Mouse (Mus musculus) neural tube, embryonic 11.5 days (tissue): ENCODE results near the gene Bin2. TPM values are rescaled to one million over a fixed set of nuclear protein-coding genes. Genes with fewer than 3 reads are reported as not detected.

Experiments
- ATAC-seq: fragments of 200-750 bp; cut with Nextera tagmentation; 2 replicates; pipeline ENCODE4 v1.8.0; 2017; ENCODE audit warnings: moderate number of reproducible peaks, mild to moderate bottlenecking, moderate TSS enrichment, moderate library complexity; ENCODE audit not compliant: insufficient read depth, low FRiP score, low TSS enrichment
- DNase-seq: peaks from one replicate; pipeline ENCODE4 v3.0.0-alpha.2; 2015; ENCODE audit warnings: low spot score
- H3K27ac ChIP-seq: fragments of 300-500 bp; sonication (generic); 2 replicates; pipeline ENCODE4 v1.5.1; 2014; ENCODE audit warnings: low read depth, mild to moderate bottlenecking, low read length
- H3K27me3 ChIP-seq: fragments of 300-500 bp; sonication (generic); 2 replicates; pipeline ENCODE4 v1.6.1; 2014; ENCODE audit warnings: mild to moderate bottlenecking, low read length, mixed read lengths; ENCODE audit not compliant: control insufficient read depth, insufficient read depth
- H3K36me3 ChIP-seq: fragments of 300-500 bp; sonication (generic); 2 replicates; pipeline ENCODE4 v1.6.1; 2014; ENCODE audit warnings: mild to moderate bottlenecking, low read length, moderate library complexity, mixed read lengths; ENCODE audit not compliant: control insufficient read depth, insufficient read depth
- H3K4me1 ChIP-seq: fragments of 300-500 bp; sonication (generic); 2 replicates; pipeline ENCODE4 v1.6.1; 2014; ENCODE audit warnings: low read length, mixed read lengths; ENCODE audit not compliant: control insufficient read depth, insufficient read depth
- H3K4me2 ChIP-seq: fragments of 300-500 bp; sonication (generic); 2 replicates; pipeline ENCODE4 v1.6.1; 2014; ENCODE audit warnings: low read depth, mild to moderate bottlenecking, moderate library complexity
- H3K4me3 ChIP-seq: fragments of 300-500 bp; sonication (generic); 2 replicates; pipeline ENCODE4 v1.5.1; 2014; ENCODE audit warnings: low read depth, low read length
- H3K9ac ChIP-seq: fragments of 300-500 bp; sonication (generic); 2 replicates; pipeline ENCODE4 v1.6.1; 2014; ENCODE audit warnings: mild to moderate bottlenecking, low read length
- H3K9me3 ChIP-seq: fragments of 300-500 bp; sonication (generic); 2 replicates; pipeline ENCODE4 v1.6.1; 2016; ENCODE audit warnings: low read length; ENCODE audit not compliant: control insufficient read depth
- WGBS: fragments of 180-500 bp; shearing (Covaris S2); extraction: QIAGEN DNeasy Blood & Tissue Kit; methylation state at CpG from one replicate; pipeline ENCODE4 v1.1.7; 2014; 5-methylcytosine and 5-hydroxymethylcytosine counted together
- microRNA-seq: library from miRNA; unstranded; fragments of <30 nt; microRNA quantifications from one replicate; pipeline ENCODE4, GENCODE M21; 2016
- polyA plus RNA-seq: library from polyadenylated mRNA; unstranded; fragments of >200 nt; fragmentation: Nextera tagmentation; extraction: Ambion mirVana; gene quantifications from 2 replicates; pipeline ENCODE4 v1.2.1, GENCODE M21; 2014

Bin2 gene
- polyA plus RNA-seq, 1 experiment from 2014 or later = 3.6 TPM

DNA sequence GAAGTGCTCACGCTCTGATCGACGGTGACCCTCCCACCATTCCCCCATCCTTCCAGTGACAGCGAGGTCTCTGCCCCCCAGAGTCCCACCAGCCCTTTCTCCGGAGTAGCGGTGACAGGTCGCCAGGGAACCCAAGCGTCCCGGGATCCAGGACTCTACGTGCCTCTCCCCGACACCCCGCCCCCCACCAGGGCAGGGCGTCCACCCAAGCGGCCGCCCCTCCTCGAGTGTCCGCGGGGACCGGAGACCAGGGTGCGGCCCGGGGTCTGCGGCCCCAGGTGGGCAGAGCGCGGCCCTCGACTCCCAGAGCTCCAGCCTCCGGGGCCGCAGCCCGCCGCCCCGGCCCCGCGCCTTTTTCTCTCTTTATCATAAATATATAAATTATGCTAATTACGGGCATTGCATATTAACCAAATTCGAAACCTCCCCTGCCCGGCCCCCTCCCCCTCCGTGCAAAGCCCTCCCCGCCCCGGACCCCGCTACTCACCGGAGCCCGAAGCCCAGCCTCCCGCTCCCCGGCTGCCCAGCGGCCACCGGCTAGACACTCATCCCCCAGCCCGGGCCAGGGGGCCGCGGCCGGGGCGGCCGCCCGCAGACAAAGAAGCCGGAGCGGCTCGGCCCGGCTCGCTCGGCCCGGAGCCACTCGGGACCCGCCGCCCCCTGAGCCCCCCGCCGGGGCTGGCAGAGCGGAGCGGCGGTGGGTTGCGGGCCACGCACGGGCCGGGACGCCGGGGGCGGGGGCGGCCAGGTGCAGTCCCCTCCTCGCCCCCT is 69.9 kb downstream of the Bin2 start, which contains the start of gene Pou6f1:
TSS of gene Pou6f1 (minus strand) at position 709 of the 771 bp plus-strand sequence.
- Histone ChIP-seq H3K9me3 (no peaks in the 10 kb centered on the region), H3K27me3 (peaks cover 34% of the 10 kb centered on the region), H3K4me3 (peak within 1 kb of the TSS; percentile 76), H3K9ac (peak within 1 kb of the TSS; percentile 86), H3K36me3 (no peaks in the 10 kb centered on the region), H3K4me1 (peaks cover 13% of the 10 kb centered on the region; the same call in 1 of the 2 replicates), H3K4me2 (peak within 1 kb of the TSS; percentile 98), H3K27ac (peak within 1 kb of the TSS; percentile 67)
- ATAC-seq (peak; percentile 63), DNase-seq (peak; percentile 45)
- WGBS = under 1% methylated on average over 64 of the region's 76 CpGs

DNA sequence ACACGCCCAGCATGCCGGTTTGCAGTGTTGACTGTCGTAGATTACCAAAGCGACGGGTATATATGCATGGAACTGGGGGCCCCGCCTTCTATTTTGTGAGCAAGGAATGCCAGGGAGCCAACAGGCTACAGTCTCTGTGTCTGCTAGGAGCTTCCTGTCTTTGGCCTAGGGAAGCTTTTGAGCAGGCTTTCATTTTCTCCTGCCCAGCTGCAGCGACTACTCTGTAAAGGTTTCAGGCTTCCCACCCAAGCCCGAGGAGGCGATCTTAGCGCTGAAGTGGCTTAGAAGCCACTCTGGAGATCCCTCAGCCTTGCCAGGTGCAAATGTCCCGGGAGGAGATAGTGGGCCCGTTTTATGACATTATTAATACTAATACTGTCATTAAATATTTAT is 70.5 kb downstream of the Bin2 start:
- peak overlapping the region; percentile 98 for H3K4me2 ChIP-seq
- peaks cover 13% of the 10 kb centered on the region; the same call in 1 of the 2 replicates for H3K4me1 ChIP-seq
- H3K36me3 ChIP-seq = no peaks in the 10 kb centered on the region
- peaks cover 34% of the 10 kb centered on the region for H3K27me3 ChIP-seq
- WGBS = 1% methylated on average over 12 of the region's 12 CpGs
- H3K9me3 ChIP-seq = no peaks in the 10 kb centered on the region
- 0 out of 2 replicates have a peak overlapping the region, but pooled peaks have one; percentile 67 for H3K27ac ChIP-seq
- DNase-seq = peak; percentile 54
- H3K9ac ChIP-seq = peak overlapping the region; percentile 86
- peak; percentile 8; the same call in 1 of the 2 replicates for ATAC-seq
- H3K4me3 ChIP-seq = peak overlapping the region; percentile 76

DNA sequence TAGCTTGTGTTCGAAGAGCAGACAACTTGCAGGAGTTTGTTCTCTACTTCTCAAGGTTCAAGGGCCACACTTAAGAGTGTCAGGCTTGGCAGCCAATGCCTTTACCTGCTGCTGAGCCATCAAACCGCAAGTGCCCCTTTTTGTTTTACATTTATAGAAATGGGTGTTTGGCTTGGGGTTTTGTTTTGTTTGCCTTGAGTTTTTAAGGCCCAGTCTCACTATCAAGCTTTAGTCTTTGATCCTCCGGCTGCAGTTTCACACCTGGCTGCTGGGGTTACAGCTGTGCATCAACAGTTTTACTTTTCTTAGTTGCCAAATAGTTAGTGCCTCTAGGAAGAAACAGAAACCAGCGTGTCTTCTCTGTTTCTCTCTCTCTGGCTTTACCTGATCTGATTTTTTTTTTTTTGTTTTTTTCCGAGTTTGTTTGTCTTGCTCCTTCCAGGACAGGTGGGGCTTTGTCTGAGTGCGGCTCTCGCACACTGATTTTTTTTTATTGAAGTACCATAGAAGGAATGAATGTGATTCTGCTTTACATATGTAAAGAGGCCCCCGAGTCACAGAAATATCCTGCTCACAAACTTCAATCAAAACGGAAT is 71.0 kb downstream of the Bin2 start:
- H3K27me3 ChIP-seq = peaks cover 29% of the 10 kb centered on the region
- H3K9ac ChIP-seq = peak overlapping the region; percentile 86; the same call in 1 of the 2 replicates
- H3K9me3 ChIP-seq = no peaks in the 10 kb centered on the region
- peak overlapping the region; percentile 76 for H3K4me3 ChIP-seq
- DNase-seq (no peak), ATAC-seq (no peak)
- H3K36me3 ChIP-seq = no peaks in the 10 kb centered on the region
- no peak overlapping the region for H3K27ac ChIP-seq
- H3K4me2 ChIP-seq = peak overlapping the region; percentile 98
- H3K4me1 ChIP-seq = peaks cover 13% of the 10 kb centered on the region; the same call in 1 of the 2 replicates
- WGBS = 17% methylated on average over 9 of the region's 9 CpGs

DNA sequence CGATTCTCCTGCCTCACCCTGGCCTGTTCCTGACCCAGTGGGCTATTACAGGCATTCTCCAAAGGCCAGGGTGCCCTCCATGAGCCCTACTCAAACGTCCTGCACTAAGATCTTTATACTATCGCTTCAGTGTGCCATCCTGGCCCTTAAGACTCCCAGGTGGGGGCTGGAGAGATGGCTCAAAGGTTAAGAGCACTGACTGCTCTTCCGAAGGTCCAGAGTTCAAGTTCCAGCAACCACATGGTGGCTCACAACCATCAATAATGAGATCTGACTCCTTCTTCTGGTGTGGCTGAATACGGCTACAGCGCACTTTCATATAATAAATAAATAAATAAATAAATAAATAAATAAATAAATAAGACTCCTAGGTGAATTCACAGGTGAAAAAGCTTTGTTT is 76.5 kb downstream of the Bin2 start:
- no peaks in the 10 kb centered on the region for H3K36me3 ChIP-seq
- H3K4me3 ChIP-seq = no peak overlapping the region
- no peak for DNase-seq
- 85% methylated on average over 6 of the region's 6 CpGs for WGBS
- no peak overlapping the region for H3K27ac ChIP-seq
- no peaks in the 10 kb centered on the region for H3K9me3 ChIP-seq
- no peaks in the 10 kb centered on the region for H3K4me1 ChIP-seq
- no peak overlapping the region for H3K4me2 ChIP-seq
- no peak for ATAC-seq
- 0 out of 2 replicates have a peak, but pooled peaks cover 2% of the 10 kb centered on the region for H3K27me3 ChIP-seq
- H3K9ac ChIP-seq = no peak overlapping the region

Small RNAs within 50 kb of the gene (microRNA-seq; reads per million reads assigned to microRNA genes)
- gene Mir6961 = not detected

Other genes with a start within 250 kb of the Bin2 start
- 0.08 TPM in 1 of 2 replicates, not detected in the other for gene Gm5475, start 247.4 kb downstream of the Bin2 start, polyA plus RNA-seq
- gene Slc11a2, start 244.5 kb downstream of the Bin2 start, polyA plus RNA-seq = 18.2 and 21.6 TPM in 2 replicates
- gene Letmd1, start 200.5 kb downstream of the Bin2 start, polyA plus RNA-seq = 47.3 and 51.1 TPM in 2 replicates
- gene Csrnp2, start 174.1 kb downstream of the Bin2 start, polyA plus RNA-seq = 28.9 and 29.9 TPM in 2 replicates
- 30.2 and 31.3 TPM in 2 replicates for gene Tfcp2, start 117.5 kb downstream of the Bin2 start, polyA plus RNA-seq
- gene Pou6f1, start 69.6 kb downstream of the Bin2 start, polyA plus RNA-seq = 12.1 and 12.5 TPM in 2 replicates
- gene Dazap2, start 54.2 kb downstream of the Bin2 start, polyA plus RNA-seq = 243 and 250 TPM in 2 replicates
- 3.7 and 3.8 TPM in 2 replicates for gene Smagp, start 32.6 kb downstream of the Bin2 start, polyA plus RNA-seq
- 1.3 and 4.7 TPM in 2 replicates for gene Cela1, start 18.4 kb upstream of the Bin2 start, polyA plus RNA-seq
- 0.11 TPM in 1 of 2 replicates, not detected in the other for gene Galnt6, start 59.8 kb upstream of the Bin2 start, polyA plus RNA-seq
- gene Slc4a8, start 92.2 kb upstream of the Bin2 start, polyA plus RNA-seq = 7.9 and 11.3 TPM in 2 replicates
- 9.7 and 12.7 TPM in 2 replicates for gene Scn8a, start 200.3 kb upstream of the Bin2 start, polyA plus RNA-seq